Mouse (Mus musculus) forebrain, embryonic 13.5 days (tissue): ENCODE measurements around the gene Cep55. TPM values are rescaled to one million over a fixed set of nuclear protein-coding genes. Genes with fewer than 3 reads are reported as not detected.

Experiments
- ATAC-seq: fragments of 200-750 bp; cut with Nextera tagmentation; 2 replicates; pipeline ENCODE4 v1.8.0; 2017
- H3K27ac ChIP-seq: fragments of 300-500 bp; sonication (generic); 2 replicates; pipeline ENCODE4 v1.5.1; 2015; ENCODE audit warnings: inconsistent platforms, mild to moderate bottlenecking, moderate library complexity
- H3K27me3 ChIP-seq: fragments of 300-500 bp; sonication (generic); 2 replicates; pipeline ENCODE4 v1.6.1; 2015; ENCODE audit warnings: mild to moderate bottlenecking, inconsistent platforms
- H3K36me3 ChIP-seq: fragments of 300-500 bp; sonication (generic); 2 replicates; pipeline ENCODE4 v1.6.1; 2015; ENCODE audit warnings: mild to moderate bottlenecking, inconsistent platforms; ENCODE audit not compliant: poor library complexity, severe bottlenecking
- H3K4me1 ChIP-seq: fragments of 300-500 bp; sonication (generic); 2 replicates; pipeline ENCODE4 v1.6.1; 2015; ENCODE audit warnings: inconsistent platforms
- H3K4me2 ChIP-seq: fragments of 300-500 bp; sonication (generic); 2 replicates; pipeline ENCODE4 v1.6.1; 2015; ENCODE audit warnings: inconsistent platforms, mild to moderate bottlenecking, moderate library complexity
- H3K4me3 ChIP-seq: fragments of 300-500 bp; sonication (generic); 2 replicates; pipeline ENCODE4 v1.5.1; 2015; ENCODE audit warnings: mild to moderate bottlenecking, inconsistent platforms
- H3K9ac ChIP-seq: fragments of 300-500 bp; sonication (generic); 2 replicates; pipeline ENCODE4 v1.6.1; 2015; ENCODE audit warnings: mild to moderate bottlenecking, inconsistent platforms
- H3K9me3 ChIP-seq: fragments of 300-500 bp; sonication (generic); replicated peaks from 2 replicates; pipeline ENCODE4 v1.6.1; 2016; ENCODE audit warnings: inconsistent platforms
- WGBS: fragments of 180-500 bp; shearing (Covaris S2); methylation state at CpG from one replicate; pipeline ENCODE4 v1.1.7; 2015; 5-methylcytosine and 5-hydroxymethylcytosine counted together
- polyA plus RNA-seq: library from polyadenylated mRNA; unstranded; fragments of >200 nt; fragmentation: Nextera tagmentation; extraction: Ambion mirVana; gene quantifications from 2 replicates; pipeline ENCODE4 v1.2.1, GENCODE M21; 2015

Gene Cep55
- polyA plus RNA-seq, 1 experiment from 2014 or later = 37.9 TPM

- Histone ChIP-seq H3K9me3 (no peaks in the 10 kb centered on the region), H3K27me3 (no peaks in the 10 kb centered on the region), H3K4me3 (no peak overlapping the region), H3K4me2 (no peak overlapping the region), H3K36me3 (no peaks in the 10 kb centered on the region), H3K27ac (no peak overlapping the region), H3K4me1 (no peaks in the 10 kb centered on the region), H3K9ac (no peak overlapping the region)
- ATAC-seq = no peak
- WGBS = 96% methylated on average over 7 of the region's 7 CpGs
Observed at GRCm38 (mm10) chr19:38114834-38115491, 60.2 kb downstream of the Cep55 start.

- H3K4me1 ChIP-seq = peaks cover 8% of the 10 kb centered on the region
- no peak for ATAC-seq
Observed at GRCm38 (mm10) chr19:38120123-38120760, 65.4 kb downstream of the Cep55 start.

DNA sequence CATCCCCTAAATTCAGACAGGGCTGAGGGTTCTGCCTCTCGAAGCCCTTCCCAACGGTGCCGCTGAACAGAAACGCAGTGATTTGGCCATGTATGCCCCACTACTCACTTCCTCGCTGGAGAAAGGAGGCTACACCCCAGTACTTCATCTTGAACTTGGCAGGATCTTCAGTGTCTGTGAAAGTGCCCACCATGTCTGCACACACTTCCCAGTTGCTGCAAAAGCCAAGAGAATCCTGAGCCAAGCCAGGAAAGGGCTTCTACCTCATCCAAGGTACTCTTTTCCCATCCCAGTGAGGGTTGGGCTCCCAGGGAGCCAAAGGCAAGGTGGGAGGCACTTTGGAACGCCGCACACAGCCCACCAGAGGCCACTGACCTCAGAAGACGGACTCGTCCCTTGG, 69.1 kb downstream of the Cep55 start:
- H3K27ac ChIP-seq = no peak overlapping the region
- no peaks in the 10 kb centered on the region for H3K9me3 ChIP-seq
- peak overlapping the region; percentile 53 for H3K4me3 ChIP-seq
- peaks cover 33% of the 10 kb centered on the region for H3K27me3 ChIP-seq
- peak overlapping the region; percentile 85 for H3K4me2 ChIP-seq
- WGBS = 32% methylated on average over 9 of the region's 9 CpGs
- no peak; the same call in 1 of the 2 replicates for ATAC-seq
- H3K9ac ChIP-seq = no peak overlapping the region
- H3K4me1 ChIP-seq = peaks cover 8% of the 10 kb centered on the region
- no peaks in the 10 kb centered on the region for H3K36me3 ChIP-seq

More at GRCm38 (mm10) chr19:38120123-38120760, 65.4 kb downstream of the Cep55 start:
- H3K4me2 ChIP-seq = no peak overlapping the region
- WGBS = 82% methylated on average over 5 of the region's 5 CpGs
- no peak overlapping the region for H3K9ac ChIP-seq
- H3K9me3 ChIP-seq = no peaks in the 10 kb centered on the region
- H3K27me3 ChIP-seq = peaks cover 28% of the 10 kb centered on the region
- no peaks in the 10 kb centered on the region for H3K36me3 ChIP-seq
- no peak overlapping the region for H3K4me3 ChIP-seq
- H3K27ac ChIP-seq = no peak overlapping the region

Other genes with a start within 250 kb of the Cep55 start
- gene Myof, start 11.4 kb upstream of the Cep55 start, polyA plus RNA-seq = 0.63 and 1.0 TPM in 2 replicates
- not detected in 2 replicates for gene Ffar4, start 42.1 kb downstream of the Cep55 start, polyA plus RNA-seq
- 0.65 and 6.0 TPM in 2 replicates for gene Rbp4, start 70.3 kb downstream of the Cep55 start, polyA plus RNA-seq
- 0.06 TPM in 1 of 2 replicates, not detected in the other for gene Pde6c, start 77.8 kb downstream of the Cep55 start, polyA plus RNA-seq
- gene Fra10ac1, start 169.1 kb downstream of the Cep55 start, polyA plus RNA-seq = 50.4 and 52.4 TPM in 2 replicates
- gene Lgi1, start 209.5 kb downstream of the Cep55 start, polyA plus RNA-seq = 5.9 TPM in 2 replicates